Mouse (Mus musculus) regulatory T cell (primary cell): ENCODE results near the gene Gm773.

ENCODE experiments used
- in situ Hi-C: fragments of 300-600 bp; cut with MboI, MseI; formaldehyde crosslinking; loops from one replicate; pipeline ENCODE4 v1.15.1; 2025; ENCODE audit warnings: high pct_unique_total_duplicates

The Gm773 gene

DNA sequence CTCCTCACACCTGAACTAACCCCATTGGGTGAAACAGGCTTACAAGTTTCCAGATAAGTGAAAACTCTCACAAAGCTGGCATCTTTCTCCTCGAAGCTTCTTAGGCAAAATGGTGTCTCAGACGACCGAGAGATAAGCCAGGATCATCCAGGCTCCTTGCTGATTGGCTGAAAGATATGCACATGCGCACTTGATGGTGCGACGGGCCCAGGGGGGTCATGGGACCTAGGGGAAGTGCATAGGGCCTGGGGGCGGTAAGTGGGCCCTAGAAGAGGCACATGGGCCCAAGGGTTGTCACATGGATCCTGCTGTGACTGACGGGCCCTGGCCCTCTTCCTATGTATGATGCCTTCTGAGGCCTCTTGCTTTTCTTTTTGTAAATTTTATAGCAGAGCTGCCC, at the start of gene Gm773:
Gm773 (minus strand) TSS at position 111 of the 400 bp plus-strand sequence.
- in situ Hi-C loops = no loop called here

- in situ Hi-C loops = loop anchor here (5.0 kb wide), 1 partner anchor 46 kb away; no protein-coding TSS in a partner anchor
Measured at GRCm38 (mm10) chrX:56186449-56186848, 26.2 kb downstream of the Gm773 start.

- in situ Hi-C loops = no loop called here
Measured at GRCm38 (mm10) chrX:56151396-56151795, 61.3 kb downstream of the Gm773 start.
